Mouse (Mus musculus) kidney, adult 8-10 months (tissue): Measurements from ENCODE around the gene Kcnk12.

ENCODE experiments used
- DNase-seq, 2 experiments: peaks; one replicate each; pipeline ENCODE4 v3.0.0; 2022

Gene Kcnk12

DNA sequence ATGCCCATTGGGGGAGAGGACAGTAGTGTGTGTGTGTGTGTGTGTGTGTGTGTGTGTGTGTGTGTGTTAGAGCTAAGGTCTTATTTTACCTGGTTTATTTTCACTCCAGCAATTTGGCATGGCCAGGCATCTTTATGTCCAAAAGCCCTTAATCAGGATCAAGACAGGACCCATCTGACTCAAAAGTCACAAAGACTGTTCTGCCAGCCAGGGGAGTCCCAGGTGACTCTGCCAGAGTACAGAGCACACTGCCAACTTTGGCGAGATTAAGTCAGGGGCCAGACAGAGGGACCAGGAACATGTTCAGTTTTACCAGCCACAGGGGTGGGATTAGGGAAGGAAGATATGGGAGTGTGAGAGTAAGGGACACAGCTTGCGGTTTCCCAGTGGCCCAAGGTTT is 12.9 kb downstream of the Kcnk12 start:
- no peak for DNase-seq

DNA sequence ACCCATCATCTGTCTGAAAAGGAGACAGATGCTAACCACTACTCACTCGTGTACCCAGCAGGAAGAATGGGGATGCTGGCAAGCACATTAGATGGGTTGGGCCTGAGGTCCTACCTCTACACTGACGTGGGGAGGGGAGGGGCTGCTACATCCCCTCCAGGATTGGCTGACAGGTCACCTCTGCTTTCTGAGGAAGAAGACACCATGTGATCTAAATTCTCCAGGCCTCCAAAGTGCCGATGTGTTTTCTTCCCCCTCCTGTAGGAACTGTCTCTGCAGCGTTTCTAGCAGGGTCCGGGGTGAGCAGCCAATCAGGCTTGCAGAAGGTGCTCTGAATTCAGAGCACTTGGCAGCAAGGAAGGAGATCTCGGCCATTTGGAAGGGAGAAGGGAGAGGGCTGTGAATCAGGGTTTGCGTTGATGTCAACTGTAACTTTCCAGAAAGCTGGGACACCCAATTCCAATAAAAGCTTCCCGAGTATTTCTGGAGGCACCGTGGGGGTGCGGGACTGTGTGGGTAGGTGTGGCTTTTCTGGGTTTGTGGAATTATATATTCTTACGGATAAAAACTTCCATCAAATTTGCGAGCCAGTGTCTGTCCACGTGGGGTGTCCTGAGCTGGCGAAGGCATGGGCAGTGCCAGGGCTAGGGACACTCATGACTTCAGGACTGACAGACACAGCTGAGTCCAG is 13.5 kb downstream of the Kcnk12 start:
- DNase-seq = no peak

DNA sequence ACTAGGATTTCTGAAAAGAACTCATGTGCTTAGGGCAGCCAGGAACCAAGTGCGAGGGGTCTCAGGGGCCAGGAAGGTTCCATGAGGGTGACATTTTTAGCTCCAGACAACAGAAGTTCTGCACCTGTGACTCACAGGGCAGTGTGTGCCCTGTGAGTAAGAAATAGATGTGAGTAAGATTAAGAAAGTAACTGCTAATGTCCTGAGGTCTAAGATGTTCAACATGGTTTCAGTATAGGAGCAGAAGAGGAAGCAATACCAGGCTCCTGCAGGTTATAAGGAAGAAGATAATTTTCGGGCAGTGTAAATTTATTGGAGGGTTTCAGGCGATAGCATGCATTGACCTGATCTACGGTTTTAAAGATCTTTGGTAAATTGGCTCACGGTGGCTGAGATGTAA is 16.6 kb downstream of the Kcnk12 start:
- no peak for DNase-seq

DNA sequence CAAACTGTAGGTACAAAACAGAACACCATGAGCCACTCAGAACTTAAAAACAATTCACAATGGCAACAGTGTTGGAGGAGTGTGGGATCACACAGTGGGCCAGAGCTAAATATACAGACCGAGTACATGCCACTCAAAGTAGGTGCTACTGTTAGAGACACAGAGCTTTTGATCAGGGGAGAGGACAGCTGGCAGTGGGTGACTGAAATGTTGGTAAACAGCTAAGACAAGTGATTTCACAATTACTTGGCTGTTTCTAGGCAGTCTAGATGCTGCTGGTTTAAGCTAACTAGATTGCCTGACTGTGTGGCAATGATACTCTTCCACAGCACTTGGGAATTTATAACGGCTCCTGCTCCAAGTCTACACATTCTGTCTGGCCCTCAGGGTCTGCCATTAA is 17.6 kb downstream of the Kcnk12 start:
- DNase-seq = no peak

DNA sequence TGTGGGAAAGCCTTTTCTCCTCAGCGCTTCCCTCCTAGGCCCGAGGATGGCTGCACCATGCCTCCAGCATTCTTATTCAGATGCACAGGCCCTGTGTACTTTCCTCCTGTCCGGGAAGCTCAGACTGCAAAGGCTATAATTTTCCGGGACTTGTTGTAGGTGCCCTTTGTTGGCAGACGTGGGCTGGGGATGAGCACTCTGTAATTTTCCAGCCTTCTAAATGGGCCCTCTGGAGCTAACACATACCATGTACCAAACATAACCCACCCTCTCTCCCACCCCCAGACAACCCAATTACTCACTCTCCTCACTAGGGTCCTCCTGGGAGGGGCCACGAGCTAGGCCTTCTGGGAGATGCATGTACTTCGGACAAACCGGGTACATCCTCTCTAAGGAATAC is 22.8 kb downstream of the Kcnk12 start:
- DNase-seq = no peak

DNA sequence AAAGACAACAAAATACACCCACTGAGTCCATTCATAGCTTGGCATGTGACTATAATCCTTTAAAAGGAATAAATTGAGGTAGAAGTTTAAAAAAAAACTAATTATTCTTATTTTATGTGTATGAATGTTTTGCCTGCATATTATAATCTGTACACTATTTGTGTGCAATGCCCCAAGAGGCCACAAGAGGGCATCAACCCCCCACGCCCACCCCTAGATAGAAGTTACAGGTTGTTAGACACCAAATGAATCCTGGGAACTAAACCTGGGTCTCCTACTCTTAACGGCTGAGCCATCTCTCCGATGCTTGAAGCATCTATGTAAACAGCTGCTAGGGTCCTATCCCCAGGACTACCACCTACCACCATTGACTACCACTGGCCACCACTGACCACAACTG is 24.6 kb downstream of the Kcnk12 start:
- DNase-seq = no peak

DNA sequence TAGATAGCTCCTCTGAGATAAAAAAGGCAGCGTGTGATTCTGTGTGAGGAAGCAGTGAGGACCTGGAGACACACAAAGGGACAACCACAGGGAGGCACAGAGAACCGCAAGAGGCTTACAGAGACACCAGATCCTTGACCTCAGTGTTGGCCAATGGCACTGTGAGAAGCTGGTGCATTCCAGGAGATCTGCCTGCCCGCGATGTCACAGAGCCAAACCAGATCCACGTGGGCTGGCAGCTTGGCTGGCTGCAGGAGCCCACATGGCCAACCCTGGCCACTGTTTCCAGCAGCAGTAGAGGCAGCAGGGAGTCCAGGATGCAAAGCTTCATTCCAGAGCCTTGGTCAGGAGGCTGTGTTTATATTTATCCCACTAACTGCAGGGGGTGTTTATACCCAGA is 27.0 kb downstream of the Kcnk12 start:
- DNase-seq = no peak

DNA sequence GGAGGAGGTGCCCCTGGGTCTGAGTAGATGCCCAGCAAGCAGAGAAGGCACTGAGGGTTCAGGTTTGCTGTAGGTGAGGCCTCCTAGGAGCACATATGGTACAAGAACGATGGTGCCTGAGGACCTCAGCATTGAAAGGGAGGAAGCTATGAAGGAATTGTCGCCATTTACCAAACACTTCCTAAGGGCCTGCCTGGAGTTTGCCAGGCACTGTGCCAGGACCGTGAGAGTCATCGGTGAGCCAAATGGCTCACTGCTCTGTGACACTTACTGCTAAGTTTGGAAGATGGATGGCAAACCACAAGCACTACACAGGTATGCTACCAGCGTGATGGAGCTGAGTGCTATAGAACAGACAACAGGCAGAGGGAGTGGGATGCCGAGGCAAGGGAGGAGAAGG is 30.9 kb downstream of the Kcnk12 start:
- DNase-seq = no peak

DNA sequence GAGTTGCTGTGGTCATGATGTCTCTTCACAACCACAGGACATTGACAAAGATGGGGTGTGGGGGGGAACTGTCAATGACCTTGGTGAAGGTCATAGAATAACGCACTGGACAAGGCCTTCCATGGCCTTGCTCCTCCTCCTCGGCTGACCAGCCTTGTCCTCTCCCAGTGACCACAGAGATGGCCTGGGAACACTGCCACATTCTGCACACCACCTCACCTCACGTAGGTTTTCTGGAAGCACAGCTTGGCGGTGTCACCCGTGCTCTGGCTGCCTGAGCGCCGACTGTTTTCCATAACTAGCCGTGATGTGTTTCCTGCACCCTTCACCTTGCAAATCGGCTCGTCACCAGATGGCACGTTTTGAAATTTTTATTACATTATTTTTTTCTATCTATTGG is 32.8 kb downstream of the Kcnk12 start:
- no peak for DNase-seq

DNA sequence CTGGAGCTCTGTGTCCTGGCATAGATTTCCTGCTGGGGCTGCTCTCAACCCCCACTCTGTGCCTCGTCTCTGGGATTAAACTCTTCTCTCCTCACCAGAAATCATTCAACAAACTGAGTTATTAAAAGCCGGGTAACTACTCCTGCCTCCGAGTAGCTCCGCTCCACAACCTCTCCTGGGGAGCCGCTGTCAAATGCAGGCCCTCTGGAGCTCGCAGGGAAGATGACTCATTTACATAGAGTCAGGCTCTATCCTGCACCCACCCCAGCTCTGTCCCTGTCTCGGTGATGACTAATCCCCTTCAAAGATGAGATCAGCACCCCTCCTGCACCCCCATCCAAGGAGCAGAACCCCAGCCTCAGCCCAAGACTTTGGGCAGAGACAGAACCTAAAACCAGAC is 34.6 kb downstream of the Kcnk12 start:
- DNase-seq = no peak

DNA sequence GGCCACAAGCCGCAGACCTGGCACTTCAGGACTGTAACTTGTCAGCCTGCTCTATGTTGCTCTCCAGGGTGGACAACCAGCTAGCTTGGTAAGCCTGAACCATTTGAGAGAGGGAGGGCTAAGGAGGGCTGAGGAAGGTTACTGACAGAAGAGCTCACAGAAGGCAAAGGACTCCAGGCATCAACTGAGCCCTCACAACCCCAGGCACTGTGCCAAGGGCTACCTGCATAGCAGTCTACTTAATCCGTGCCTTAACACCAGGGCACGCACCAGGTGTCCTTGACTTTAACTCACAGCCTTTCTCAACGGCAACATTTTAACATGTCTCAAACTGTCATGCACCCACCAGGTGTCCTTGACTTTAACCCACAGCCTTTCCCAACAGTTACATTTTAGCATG is 37.5 kb downstream of the Kcnk12 start:
- DNase-seq = no peak

DNA sequence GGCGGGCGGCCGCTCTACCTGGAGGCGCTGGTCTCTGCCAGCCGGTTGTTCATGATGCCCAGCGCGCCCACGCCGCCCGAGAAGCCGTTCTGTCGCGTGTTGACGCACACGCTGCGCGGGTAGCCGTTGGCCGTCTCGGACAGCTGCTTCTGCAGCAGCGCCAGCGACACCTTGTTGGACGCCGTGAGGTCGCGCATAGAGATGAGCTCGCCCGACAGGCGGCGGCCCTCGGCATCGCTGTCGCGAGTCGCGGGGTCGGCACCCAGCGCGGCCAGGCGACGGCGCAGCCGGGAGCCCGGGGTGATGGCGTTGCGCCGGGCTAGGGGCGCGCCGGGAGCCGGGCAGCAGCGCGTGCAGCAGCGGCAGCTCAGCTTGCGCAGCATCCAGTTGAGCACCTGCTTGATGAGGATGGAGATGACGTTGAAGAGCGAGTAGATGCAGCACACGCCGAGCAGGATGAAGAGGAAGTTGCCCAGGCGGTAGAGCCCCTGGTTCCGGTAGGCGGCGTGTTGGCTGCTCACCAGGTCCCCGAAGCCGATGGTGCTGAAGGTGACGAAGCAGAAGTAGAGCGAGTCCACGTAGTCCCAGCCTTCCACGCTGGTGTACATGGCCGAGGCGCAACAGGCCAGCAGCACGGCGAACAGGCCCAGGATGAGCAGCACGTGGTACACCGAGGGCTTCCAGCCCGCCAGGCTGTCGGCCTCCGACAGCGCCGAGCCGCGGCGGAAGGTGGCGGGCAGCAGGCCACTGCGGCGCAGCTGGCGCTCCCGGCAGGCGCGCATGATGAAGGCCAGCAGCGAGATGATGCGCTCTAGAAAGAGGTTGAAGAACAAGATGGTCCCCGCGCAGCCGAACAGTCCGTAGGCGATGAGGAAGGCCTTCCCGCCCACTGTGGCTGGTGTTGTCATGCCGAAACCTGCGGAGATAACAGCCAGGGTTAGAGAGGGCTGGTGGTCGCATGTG is 51.6 kb downstream of the Kcnk12 start:
- DNase-seq = peak in 1 of 2 experiments; percentile 7

DNA sequence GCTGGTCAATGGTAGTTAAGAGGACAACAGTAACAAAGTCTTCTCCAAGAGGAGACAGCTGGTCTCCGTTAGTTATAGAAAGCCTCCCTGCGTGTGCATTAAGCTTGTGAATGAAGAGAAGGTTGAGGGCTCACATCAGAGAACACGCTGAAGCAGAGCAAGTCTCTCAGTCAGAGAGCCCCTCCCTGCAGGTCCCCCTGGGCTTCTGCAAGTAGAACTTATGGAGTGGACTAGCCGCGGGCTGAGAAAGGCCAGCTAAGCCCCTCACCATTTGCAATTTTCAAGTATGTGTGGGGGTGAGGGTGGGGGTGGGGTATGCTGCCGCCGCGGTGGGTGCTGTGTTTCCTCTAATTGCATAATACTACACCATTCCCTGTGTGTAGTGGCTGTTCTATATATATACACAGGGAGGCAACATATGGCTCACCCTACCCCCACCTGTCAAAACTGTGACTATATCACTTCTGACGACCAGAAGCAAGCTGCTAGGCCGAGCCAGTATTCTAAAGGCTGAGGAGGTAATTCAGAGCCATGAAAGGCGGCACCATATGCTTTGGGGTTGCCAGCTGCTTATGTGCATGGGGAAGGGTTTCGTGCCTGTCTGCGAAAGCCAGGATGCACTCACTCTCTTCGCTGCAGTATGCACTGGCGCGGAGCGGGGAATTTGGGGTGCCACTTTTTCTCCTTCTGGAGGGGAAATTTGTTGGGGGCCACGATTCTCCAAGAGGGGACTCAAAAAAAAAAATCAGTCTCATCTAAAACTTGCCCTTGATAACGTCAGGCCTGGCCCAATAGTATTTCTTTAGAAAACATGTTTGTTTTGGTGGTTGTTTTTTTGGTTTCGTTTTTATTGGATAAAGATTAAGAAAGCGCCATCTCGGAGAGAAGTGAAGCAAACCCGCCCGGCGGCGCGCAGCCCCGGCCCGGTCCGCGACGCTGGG is 52.5 kb downstream of the Kcnk12 start:
- no peak for DNase-seq

DNA sequence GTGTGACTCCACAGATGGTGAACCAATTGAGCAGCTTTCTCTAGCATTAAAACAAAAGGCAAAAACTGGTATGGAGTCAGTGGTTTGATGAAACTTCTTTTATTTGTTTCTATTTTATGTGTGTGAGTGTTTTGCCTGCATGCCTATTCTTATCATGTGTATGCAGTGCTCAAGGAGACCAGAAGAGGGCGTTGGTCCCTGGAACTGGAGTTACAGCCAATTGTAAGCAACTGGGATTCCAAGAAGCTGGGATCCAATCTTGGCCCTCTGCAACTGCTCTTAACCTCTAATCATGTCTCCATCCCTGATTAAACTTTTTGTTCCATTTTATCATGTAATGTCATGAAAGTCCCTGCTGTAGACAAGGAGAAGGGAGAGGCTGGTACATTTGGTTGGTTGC is 58.0 kb downstream of the Kcnk12 start:
- no peak for DNase-seq

DNA sequence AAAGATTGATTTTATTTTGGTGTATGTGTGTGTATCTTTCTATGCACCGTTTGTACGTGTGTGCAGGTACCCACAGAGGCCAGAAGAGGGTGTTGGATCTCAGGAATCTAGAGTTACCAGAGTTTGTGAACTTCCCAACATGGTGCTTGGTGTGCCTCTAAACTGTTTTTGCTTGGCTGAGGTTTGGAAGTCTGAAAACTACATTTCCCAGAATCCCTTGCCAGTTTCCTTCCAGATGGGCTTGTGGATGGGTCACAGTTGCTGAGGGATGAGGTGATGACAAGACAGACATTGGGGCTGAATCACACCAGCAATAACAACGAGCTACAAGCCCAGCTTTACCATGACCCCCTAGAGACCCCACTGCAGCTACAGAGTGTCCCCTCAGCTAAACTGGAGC is 60.6 kb downstream of the Kcnk12 start:
- DNase-seq = no peak

DNA sequence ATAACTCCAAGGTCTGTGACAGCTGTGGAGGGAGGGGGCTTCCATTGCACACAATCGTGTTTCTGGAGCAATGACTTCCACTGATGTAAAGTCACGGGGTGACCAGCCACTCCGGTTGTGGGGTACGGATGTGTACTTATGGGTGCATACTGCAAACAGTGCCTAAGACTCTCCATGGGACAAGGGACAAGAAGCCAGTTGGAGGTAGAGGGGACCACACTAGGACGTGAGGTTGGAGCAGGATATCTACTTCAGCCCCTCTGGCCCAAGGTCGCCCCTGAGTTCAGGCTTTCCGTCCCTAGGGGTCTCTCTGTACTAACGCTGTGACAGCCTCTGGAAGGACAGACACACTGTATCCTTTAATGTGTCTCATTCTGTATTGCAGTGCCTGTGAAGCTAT is 63.3 kb downstream of the Kcnk12 start:
- no peak for DNase-seq

DNA sequence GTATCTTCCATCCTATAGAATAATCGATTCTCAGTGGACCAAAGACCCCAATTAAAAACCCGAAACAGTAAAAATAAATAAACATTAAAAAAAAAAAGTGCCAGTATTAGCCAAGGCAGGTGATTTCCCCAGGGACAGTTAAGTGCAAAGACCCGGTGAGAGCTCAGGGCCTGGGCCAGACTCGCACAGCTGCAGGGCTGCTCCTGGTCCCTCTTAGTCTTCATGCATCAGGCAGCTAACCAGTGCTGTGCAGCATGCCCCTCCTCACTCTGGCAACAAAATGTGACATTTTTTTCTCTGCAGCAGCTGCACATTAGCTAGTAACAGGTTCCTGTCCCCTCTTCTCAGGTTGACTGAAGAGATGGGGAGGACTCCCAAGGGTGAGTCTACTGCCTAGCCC is 65.8 kb downstream of the Kcnk12 start:
- DNase-seq = no peak

DNA sequence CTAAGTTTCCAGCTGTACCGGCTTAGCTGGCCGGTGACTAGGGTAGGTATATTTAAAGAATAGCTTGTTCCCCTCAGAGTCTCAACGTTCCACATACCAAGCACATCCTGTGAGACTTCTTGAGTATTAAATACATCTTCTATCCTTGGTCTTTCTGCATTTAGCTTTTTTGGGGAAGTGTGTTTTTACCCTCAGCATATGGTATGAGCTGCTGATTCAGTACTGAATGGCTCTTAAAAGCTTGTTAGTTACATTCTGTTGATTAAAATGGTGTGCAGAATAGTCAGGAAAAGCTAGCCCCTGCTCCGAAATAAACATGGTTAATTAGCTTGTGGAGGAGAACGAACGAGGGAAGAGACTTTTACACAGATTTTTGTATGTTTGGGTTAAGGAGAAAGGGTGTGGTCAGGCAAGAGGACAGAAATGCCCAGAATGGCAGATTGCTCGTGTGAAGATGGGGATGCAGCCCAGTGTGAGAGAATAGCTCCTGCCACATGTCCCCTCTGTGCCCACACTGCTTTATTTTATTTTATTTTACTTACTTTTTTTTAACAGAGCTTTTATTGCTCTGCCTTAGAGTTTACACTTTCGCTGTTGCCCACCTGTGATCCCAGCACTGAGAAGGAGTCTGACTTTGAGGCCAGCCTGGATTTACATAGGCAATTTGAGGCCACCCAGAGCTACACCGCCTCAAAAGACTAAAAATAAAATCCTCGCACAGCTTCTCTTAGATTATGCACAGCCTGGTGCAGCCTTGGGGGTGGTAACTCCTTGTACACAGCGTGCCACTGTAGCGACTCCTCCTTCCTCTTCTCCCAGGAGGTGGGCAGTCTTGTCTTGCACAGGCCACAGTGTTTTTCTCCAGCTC is 71.1 kb downstream of the Kcnk12 start:
- DNase-seq = no peak

DNA sequence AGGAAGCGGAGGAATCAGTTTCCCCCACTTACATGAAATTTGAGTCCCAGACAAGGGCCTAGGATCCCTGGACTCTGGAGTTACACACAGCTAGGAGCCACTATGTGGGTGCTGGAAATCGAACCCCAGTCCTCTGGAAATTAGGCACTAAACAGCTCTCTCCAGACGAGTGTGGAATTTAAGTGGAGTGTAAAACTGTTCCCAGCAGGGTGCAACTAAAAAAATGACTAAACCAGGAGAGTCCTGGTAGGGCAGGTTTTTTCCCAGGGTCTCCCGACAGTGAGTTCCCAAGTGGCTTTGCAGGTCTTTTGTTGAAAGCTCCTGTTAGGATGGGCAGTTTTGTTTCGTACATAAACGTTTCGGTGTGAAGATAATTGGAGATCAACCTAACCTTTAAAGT is 73.1 kb downstream of the Kcnk12 start:
- DNase-seq = no peak

DNA sequence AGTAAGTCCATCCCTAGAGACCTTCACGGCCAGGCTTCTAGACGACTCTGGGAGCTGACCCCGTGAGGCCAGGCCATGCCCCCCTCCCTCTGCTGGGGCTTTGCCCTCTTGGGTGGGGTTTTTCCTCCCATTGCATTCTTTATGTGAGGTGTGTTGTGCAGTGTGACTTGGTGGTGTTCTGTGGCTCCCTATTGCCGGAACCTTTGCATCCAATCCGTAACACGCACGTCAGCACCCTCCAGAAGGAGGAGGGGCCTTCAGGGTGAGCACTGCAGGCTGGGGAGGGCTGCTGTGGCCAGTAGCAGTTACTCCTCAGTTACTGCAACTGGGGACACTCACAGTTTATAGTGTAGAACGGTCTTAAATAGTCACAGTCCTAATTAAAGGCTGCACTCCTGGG is 97.7 kb downstream of the Kcnk12 start:
- no peak for DNase-seq

DNA sequence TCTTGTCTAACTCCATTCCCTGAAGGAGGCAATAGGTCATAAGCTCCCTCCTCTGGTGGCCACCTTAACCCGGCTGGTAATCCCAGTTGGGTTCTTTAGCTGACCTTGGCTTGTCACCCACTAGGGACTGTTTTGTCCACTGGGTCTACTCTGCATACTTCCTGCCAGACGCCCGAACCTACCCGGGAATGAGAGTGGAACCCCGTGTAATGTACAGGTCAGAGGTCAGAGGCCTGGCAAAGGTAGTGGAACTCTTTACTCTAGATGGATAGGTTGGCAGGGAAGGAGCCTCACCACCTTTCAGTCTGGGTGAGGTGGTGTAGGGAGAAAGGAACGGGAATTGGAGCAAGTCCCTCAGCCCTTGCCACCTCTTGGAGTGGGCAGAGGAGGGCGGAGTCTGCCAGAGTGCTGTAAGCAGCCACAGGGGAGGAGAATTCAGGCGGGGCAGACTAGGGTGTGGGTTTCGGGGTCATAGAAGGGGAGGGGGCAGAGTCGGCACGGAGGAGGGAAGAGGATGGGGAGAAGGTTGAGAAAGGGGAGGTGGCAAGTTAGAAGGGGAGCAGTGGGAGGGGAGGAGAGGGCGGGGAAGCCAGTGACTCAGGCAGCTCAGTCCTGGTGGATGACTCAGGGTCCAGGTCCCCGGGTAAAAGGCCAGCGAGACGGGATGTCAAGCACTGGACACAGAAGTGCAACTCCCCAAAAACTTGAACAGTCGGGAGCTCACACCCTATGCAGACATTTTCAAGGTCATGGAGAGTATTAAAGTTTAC is 98.6 kb downstream of the Kcnk12 start:
- no peak for DNase-seq
